Mouse (Mus musculus) hindbrain, postnatal 0 days (tissue): ENCODE measurements at regions not wholly inside any gene's neighbourhood (a gene's known extent, or its start where the extent isn't known, plus 50 kb on each side); places are given as distances from the start of the nearest gene placed in this dataset.

Experiments used
- ATAC-seq: fragments of 200-750 bp; cut with Nextera tagmentation; 2 replicates; pipeline ENCODE4 v1.8.0; 2017; ENCODE audit warnings: mild to moderate bottlenecking, moderate TSS enrichment, moderate library complexity
- DNase-seq: peaks from one replicate; pipeline ENCODE4 v3.0.0-alpha.2; 2015; ENCODE audit warnings: low spot score
- H3K27ac ChIP-seq: fragments of 300-500 bp; sonication (generic); 2 replicates; pipeline ENCODE4 v1.5.1; 2014; ENCODE audit warnings: mild to moderate bottlenecking
- H3K27me3 ChIP-seq: fragments of 300-500 bp; sonication (generic); 2 replicates; pipeline ENCODE4 v1.6.1; 2014; ENCODE audit warnings: low read length, mixed read lengths; ENCODE audit not compliant: insufficient read depth
- H3K36me3 ChIP-seq: fragments of 300-500 bp; sonication (generic); 2 replicates; pipeline ENCODE4 v1.6.1; 2014; ENCODE audit warnings: low read length, mixed read lengths; ENCODE audit not compliant: insufficient read depth
- H3K4me1 ChIP-seq: fragments of 300-500 bp; sonication (generic); 2 replicates; pipeline ENCODE4 v1.6.1; 2014; ENCODE audit warnings: antibody characterized with exemption, low read length, mixed read lengths; ENCODE audit not compliant: insufficient read depth
- H3K4me2 ChIP-seq: fragments of 300-500 bp; sonication (generic); 2 replicates; pipeline ENCODE4 v1.6.1; 2014; ENCODE audit warnings: low read depth, mild to moderate bottlenecking, low read length, moderate library complexity, mixed read lengths
- H3K4me3 ChIP-seq: fragments of 300-500 bp; sonication (generic); 2 replicates; pipeline ENCODE4 v1.5.1; 2014; ENCODE audit warnings: low read length
- H3K9ac ChIP-seq: fragments of 300-500 bp; sonication (generic); replicated peaks from 2 replicates; pipeline ENCODE4 v1.6.1; 2014; ENCODE audit warnings: mild to moderate bottlenecking, low read length, moderate library complexity, mixed read lengths
- H3K9me3 ChIP-seq: fragments of 300-500 bp; sonication (generic); 2 replicates; pipeline ENCODE4 v1.6.1; 2016; ENCODE audit warnings: low read length, mixed read lengths
- CTCF ChIP-seq: IDR thresholded peaks from 2 replicates; pipeline ENCODE4 v1.5.1; 2016; ENCODE audit warnings: antibody characterized with exemption, control low read depth, low read depth
- WGBS: fragments of 180-500 bp; shearing (Covaris S2); extraction: QIAGEN DNeasy Blood & Tissue Kit; methylation state at CpG from one replicate; pipeline ENCODE4 v1.1.7; 2014; 5-methylcytosine and 5-hydroxymethylcytosine counted together

DNA sequence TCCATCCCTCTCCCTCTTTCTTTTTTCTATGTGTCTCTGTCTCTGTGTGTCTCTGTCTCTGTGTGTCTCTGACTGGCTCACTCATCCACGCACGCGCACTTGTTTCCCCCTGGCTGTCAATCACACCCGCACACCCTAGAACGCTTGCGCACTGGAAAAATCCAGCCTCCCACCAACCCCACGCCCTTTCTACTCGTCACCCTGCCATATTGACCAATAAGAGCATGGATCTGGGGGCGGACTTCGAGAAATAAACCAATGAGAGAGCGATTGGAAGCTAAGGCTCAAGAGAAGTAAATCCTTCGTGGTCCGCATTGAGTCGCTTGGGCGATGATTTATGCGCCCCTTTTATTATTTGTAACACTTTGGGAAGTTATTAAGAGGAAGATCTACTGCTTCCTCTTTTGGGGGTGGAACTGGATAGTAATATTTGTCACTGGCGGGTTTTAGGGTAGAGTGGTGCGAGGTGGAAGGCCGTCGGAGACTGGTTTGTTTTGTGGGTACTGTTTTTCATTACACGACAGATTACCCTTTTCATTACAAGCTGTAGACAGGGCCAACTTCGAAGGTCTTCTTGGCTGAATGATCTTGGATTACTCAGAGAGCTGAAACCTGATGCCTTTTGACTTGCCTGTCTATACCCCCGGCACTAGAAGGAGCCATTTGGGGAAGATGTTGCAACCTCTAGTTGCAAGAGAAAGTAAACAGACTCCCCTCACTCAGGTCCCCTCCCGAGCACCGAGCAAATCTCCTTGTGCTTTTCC lies 259.4 kb upstream of the Nfe2l3 start:
- Histone ChIP-seq H3K27ac (0 out of 2 replicates have a peak overlapping the region, but pooled peaks have one; percentile 26), H3K9ac (no peak overlapping the region), H3K4me3 (peak overlapping the region; percentile 5), H3K36me3 (no peaks in the 10 kb centered on the region), H3K9me3 (no peaks in the 10 kb centered on the region), H3K4me1 (peaks cover 4% of the 10 kb centered on the region; the same call in 1 of the 2 replicates), H3K27me3 (peaks cover 48% of the 10 kb centered on the region), H3K4me2 (peak overlapping the region; percentile 51)
- no peak for TF ChIP-seq CTCF
- ATAC-seq = peak; percentile 86
- peak; percentile 86 for DNase-seq
- 1% methylated on average over 25 of the region's 25 CpGs for WGBS

DNA sequence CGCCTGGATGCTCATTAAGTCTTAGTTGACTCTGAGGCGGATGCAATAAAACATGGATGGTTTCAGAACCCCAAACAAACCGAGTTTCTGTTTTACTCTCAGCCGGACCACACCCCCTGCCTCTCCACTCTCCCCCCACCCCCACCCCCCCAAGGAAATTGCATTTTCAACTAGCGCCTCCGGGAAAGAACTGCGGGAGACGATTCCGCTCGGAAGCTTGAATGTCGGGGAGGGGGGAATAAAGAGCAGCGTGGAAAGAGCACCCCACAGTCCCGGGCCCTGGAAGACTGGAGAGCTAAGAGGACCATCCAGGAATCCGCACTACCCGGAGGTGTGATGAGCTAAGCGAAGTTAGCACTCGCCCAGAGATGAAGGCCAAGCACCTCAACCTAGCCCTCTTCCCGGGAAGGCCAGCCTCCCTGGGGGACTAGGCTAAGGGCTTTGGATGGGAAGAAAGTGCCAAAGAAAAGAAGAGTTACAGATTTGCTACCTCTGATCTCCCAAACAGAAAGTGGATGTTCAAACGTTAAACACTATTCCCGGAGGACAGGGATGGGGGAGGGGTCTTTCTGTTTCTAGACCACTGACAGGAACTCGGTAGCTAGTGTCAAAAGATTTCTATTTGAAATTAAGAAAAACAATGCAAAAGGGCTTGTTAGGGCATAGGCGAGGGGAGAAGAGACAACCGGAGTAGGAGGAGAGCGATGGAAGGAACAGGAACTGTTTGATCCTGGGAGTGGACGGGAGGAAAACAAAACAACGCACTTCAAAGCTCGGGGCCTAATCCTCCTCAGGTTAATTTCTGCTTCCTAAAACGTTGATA lies 258.6 kb upstream of the Nfe2l3 start:
- Histone ChIP-seq H3K4me3 (peak overlapping the region; percentile 5), H3K4me2 (peak overlapping the region; percentile 51), H3K9ac (no peak overlapping the region), H3K36me3 (no peaks in the 10 kb centered on the region), H3K27me3 (peaks cover 56% of the 10 kb centered on the region), H3K9me3 (no peaks in the 10 kb centered on the region), H3K27ac (no peak overlapping the region), H3K4me1 (peaks cover under 1% of the 10 kb centered on the region; the same call in 1 of the 2 replicates)
- WGBS = 3% methylated on average over 28 of the region's 28 CpGs
- no peak for DNase-seq
- no peak for TF ChIP-seq CTCF
- ATAC-seq = no peak

DNA sequence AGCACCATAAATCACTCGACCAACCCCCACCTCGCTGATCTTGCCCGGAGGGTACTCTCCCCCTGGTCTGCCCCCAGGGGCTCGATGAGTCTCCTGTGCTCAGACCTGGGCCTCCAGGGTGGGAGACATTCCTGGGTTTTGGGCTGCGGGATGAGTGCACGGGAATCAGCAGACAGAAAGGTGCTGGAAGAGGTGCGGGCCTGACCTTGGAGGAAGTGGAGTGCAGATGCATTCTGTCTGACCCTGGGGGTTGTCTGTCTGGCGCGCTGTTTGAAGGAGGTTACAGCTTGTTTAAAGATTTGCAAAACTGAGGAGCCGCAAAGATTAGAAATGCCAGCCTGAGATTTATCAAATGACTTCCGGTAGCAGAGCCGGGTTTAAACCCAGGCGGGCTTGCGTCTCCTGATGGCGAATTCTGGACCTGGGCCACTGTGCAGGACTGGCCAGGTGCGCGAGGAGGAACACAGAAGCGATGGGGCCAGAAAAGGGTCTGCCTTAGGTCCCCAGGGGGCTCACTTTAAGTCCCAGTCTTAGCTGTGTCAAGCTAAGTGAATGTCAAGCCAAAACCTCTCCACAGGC lies 257.9 kb upstream of the Nfe2l3 start:
- DNase-seq (no peak), ATAC-seq (no peak)
- no peak overlapping the region for H3K4me2 ChIP-seq
- 9% methylated on average over 18 of the region's 18 CpGs for WGBS
- no peaks in the 10 kb centered on the region for H3K4me1 ChIP-seq
- H3K27me3 ChIP-seq = peaks cover 56% of the 10 kb centered on the region
- no peaks in the 10 kb centered on the region for H3K9me3 ChIP-seq
- H3K36me3 ChIP-seq = no peaks in the 10 kb centered on the region
- no peak overlapping the region for H3K4me3 ChIP-seq
- TF ChIP-seq CTCF = no peak
- no peak overlapping the region for H3K9ac ChIP-seq
- no peak overlapping the region for H3K27ac ChIP-seq

DNA sequence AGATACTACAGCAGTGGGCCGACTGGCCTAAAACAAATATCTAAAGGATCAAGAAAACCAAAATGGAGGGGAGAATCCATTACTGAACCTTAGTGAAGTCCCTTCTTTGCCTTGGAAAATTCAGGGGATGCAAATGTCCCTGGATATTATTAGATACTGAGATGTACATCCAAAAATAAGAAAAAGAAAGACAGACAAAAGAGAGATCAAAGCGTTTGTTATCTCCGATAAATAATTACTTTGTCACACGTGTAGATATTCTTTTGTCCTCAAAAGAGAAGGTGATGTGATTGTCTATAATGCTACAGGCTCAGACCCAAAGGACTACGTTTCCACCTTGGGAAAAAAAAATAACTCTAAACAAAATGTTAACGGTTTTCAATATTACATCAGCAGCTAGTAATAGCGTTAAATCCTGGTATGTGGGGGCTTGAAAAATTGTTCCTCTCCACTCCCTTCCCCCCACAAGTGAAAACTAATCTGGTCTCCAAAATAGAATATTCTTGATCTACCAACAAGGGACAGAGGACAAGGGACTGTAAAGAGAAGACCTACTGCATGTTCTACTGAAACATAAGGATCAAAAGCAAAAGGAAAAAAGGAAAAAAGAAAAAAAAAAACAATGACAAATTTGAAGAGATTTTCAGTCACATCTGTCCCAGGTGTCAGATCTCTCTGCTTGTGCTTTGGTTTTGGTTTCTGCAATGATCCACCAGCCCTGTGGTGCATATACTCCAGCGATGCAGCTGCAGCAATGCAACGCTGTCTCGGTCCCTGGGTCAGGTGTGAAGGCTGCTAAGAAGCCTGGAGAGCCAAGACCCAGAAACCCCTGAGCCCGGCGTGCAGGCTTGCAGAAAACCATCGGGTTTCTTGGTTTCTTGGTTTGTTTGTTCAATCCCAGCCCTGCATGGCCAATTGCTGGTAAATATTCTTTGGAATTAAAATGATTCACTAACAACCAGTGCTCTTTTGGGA lies 256.6 kb upstream of the Nfe2l3 start:
- no peaks in the 10 kb centered on the region for H3K4me1 ChIP-seq
- H3K27me3 ChIP-seq = peaks cover 66% of the 10 kb centered on the region

GRCm38 (mm10) chr6:51176791-51177433 lies 255.6 kb upstream of the Nfe2l3 start:
- ATAC-seq (no peak), DNase-seq (no peak)
- Histone ChIP-seq H3K9me3 (no peaks in the 10 kb centered on the region), H3K9ac (no peak overlapping the region), H3K27ac (no peak overlapping the region), H3K4me2 (no peak overlapping the region), H3K4me1 (no peaks in the 10 kb centered on the region), H3K4me3 (no peak overlapping the region), H3K27me3 (peaks cover 76% of the 10 kb centered on the region), H3K36me3 (no peaks in the 10 kb centered on the region)
- 7% methylated on average over 6 of the region's 6 CpGs for WGBS
- no peak for TF ChIP-seq CTCF

More for the DNA sequence above, 256.6 kb upstream of the Nfe2l3 start:
- Histone ChIP-seq H3K4me2 (no peak overlapping the region), H3K9me3 (no peaks in the 10 kb centered on the region), H3K27ac (no peak overlapping the region), H3K4me3 (no peak overlapping the region), H3K36me3 (no peaks in the 10 kb centered on the region), H3K9ac (no peak overlapping the region)
- DNase-seq (no peak), ATAC-seq (no peak)
- 8% methylated on average over 13 of the region's 13 CpGs for WGBS
- no peak for TF ChIP-seq CTCF
